Mouse (Mus musculus) C2C12 (cell line): ENCODE data around the gene Tmsb15b2.

Source experiments
- CTCF ChIP-seq: IDR thresholded peaks from one replicate; pipeline ENCODE4 v1.5.1; 2011; ENCODE audit not compliant: control insufficient read depth, insufficient read depth, insufficient read length
- FOSL1 ChIP-seq: IDR thresholded peaks from one replicate; pipeline ENCODE4 v1.8.0; 2011; ENCODE audit warnings: mild to moderate bottlenecking, low read length; ENCODE audit not compliant: poor library complexity, insufficient read depth, severe bottlenecking

DNA sequence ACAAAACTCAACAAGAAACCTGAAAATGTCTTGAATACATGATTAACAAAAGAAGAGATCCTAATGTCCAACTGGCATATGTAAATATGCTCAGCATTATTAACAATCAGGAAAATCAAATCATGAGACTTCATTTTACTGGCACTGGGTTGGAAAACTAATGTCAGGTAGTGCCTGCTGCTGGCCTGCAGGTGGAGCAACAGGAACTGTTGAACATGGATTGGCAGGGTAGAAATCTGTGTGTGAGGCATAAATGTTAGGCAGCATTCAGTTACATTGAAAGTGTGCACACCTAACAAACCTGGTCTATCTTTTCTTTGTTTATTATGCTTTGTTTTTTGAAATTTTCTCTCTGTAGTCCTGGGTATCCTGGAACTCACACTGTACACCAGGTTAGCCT lies 3.3 kb upstream of the Tmsb15b2 start:
- TF ChIP-seq CTCF (no peak), FOSL1 (no peak)
